Mouse (Mus musculus) heart, adult 18-20 months (tissue): ENCODE measurements around the gene Igfbp4. TPM values are rescaled to one million over a fixed set of nuclear protein-coding genes. Genes with fewer than 3 reads are reported as not detected.
A peak's percentile ranks its signal among the peaks of the same experiment; 100 is the strongest.

ENCODE experiments used
- DNase-seq, 2 experiments: peaks; one replicate each; pipeline ENCODE4 v3.0.0; 2021 to 2022; ENCODE audit warnings: mixed read lengths in 1 of 2
- total RNA-seq, 2 experiments: library from RNA; stranded (reverse); gene quantifications; 2 replicates each; pipeline ENCODE4 v1.2.3; 2021

The Igfbp4 gene
- total RNA-seq, 2 experiments from 2014 or later: 82.2 to 94.0 TPM

DNA sequence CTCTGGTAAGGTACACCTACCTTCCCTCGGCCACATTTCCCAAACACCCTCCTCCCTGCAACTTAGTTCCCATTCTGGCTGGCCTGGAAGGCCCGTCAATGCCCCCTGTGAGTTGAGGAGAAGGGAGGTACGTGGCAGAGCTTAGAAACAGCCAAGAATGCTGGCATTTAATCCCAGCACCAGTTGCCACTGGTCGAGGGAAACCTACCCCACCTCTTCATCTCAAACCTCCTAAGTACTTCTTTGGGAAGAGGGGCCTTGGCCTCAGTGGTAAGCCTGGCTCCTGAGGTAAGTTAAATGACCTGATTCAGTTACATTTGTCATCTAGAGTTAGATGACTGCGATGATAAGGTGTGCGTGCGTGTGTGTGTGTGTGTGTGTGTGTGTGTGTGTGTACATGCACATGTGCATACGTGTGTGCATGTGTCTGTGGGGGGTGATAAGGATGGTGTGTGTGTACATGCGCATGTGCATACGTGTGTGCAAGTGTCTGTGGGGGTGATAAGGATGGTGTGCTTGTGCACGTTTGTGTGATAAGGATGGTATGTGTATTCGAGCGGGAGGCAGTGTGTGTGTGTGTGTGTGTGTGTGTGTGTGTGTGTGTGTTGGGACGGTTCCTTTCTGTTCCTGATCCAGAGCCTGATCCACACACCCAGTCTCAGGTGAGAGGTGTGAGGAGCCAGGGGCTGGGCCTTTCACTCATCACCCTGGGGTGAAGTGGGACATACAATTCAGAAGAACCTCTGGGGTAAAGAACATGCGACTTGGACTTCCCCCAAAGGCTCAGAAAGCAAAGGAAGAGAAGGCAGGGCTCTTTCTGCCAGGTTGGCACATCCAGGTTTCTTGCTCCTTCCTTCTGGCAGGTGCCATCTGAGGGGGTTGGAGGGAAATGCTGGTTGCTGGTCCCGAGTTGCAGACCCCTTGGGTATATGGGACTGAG, 1.1 kb downstream of the Igfbp4 start:
- DNase-seq: peak in 1 of 2 experiments; percentile 47

DNA sequence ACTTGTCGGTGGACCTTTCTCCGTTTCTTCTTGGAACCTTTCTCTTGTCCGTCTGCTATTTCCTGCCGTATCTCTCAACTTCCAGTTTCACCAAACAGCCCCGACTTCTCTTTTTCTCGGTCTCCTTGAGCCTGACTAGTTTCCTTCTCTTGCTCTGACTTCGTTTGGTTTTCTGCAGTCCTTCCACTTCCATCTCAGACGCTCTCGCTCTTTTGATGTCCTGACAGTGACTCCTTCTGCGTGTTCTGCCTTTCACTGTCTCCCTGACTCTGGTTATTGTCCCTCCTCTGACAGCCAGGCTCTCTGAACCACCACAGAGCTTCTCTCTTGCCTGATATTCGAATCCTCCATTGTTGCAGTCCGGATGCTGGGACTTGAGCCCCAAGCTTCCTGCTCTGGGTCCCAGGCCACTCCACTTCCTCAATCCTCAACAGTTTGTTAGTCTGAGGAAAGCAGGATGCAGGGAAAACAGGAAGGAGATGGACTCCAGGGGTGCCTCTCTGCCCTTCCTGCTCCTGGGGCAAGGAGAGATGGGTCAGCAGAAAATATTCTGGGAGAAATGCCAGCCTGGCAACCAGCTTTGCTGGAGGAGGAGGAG, 1.9 kb downstream of the Igfbp4 start:
- DNase-seq: peak; percentile 71 to 84

DNA sequence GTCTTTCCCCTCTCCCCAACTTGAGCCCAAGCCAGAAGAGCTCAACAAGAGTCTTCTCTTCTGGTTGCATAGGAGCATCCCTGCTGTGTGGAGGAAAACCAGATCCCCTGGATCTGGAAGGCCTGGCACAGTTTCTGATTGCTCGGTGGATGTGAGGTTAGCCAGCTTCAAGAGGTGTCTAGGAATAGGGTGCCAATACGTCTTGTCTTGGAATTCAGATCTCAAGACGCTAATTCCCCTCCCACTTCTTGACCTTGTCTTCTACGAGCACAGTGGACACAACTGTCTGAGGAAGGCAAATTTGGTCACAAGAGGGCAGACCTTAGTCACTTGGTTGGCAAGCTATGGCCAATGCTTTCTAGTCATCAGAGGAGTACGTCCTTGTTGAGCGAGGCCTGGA, 2.6 kb downstream of the Igfbp4 start:
- DNase-seq: peak; percentile 36 to 40

DNA sequence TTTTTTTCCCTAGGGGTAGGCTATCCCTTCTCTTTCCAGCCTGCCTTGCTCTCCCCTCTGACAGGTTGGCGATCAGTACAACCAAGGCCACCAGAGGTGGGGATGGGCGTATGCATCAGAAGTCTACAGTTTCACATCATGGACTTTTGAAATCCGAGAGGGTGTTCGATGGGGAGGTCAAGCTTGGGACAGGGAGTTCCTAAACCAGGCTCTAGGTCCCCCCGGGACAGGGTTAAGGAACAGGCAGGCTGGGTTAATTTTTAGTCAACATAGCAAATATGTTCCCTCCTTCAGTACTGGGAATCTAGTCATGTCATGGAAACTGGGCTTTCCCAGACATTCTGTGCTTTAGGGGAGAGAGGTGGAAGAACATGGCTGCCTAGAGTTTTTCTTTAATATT, 3.3 kb downstream of the Igfbp4 start:
- DNase-seq: peak; percentile 49 to 68

DNA sequence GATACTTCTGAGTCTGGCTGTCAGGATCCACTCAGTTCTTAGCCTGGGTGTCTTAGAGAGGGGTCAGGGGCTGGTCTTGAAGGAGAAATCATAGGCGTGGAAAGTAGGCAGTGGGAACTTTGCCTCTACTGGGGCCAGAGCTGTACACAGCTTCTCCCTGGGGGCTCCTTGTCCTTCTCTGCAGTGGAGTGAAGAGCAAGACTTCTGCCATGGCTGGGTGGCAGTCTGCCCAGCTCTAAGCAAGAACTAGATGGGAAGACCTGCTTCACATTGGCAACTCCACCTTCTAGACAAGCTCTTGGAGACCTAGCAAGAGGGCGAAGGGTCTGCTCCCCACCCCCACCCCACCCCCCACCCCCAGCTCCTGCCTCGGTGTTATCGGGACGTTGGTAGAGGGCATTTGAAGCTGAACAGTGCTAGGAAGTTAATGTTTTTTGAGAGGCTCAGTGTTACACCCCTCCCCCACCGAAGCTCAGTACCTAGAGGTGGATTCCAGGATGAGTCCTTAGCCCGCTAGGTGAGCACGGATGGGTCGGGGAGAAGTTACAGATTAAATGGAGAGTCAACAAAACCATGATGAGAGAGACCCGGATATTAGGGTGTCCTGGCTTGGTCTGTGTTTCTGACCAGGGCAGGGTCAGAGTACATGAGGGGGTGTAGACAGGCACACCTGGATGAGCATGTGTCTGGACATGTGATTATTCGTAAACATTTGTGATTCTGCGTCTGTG, 4.3 kb downstream of the Igfbp4 start:
- peak; percentile 30 to 45 for DNase-seq

DNA sequence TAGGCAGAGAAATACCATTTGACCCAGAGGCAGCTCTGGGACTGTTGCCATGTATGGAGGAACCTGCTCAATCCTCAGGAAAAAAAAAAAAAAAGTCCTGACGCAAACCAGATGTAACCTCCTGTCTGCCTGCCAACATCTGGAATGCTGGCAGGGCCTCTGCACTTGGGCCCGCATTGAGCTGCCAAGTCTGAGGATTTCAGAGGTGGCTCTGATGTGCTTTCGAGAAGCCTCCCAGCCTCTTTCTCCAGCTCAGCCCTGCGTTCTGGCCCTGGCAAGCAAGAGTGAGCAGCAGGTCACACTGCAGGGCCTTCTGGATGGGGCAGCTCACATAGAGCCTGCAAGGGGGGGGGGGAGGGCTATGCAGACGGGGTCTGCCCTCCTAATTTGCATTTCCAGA, 6.1 kb downstream of the Igfbp4 start:
- peak; percentile 90 to 93 for DNase-seq

DNA sequence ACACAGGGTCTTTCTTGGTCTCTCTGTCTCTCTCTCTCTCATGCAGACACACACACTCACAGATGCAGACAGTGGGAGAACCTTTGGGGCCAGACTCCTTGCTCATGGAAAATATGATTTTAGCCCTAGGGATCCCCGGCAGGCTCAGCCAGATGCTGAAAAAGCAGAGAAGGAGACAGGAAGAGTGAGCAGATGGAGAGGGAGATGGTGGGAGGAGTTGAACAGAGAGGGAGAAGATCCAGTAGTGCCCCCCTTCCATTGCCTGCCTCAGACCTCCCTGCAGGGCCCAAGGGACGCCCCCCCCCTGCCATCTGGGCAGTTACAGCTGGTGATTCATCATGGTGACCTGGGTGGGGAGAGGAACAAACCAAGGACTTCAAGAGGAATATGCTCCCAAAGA, 6.6 kb downstream of the Igfbp4 start:
- peak; percentile 47 to 63 for DNase-seq

DNA sequence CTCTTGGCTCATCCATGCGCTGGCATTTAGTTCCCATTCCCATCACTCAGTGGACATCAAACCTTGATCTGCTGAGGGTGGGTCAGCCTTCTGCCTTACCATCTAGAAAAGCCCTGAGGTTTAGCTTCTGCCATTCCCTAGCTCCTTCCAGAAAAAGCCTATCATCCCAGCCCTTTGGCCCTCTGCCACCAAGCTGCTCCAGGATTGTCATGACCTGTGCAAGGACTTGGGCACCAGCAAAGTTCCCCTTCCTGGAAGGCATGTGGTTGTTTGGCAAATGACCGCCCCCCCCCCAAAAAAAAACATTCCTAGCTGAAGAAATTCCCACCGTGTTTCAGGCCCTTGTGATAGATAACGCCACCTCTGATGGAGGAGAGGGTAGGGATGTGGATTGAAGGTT, 14.1 kb downstream of the Igfbp4 start:
- peak in 1 of 2 experiments; percentile 38 for DNase-seq

DNA sequence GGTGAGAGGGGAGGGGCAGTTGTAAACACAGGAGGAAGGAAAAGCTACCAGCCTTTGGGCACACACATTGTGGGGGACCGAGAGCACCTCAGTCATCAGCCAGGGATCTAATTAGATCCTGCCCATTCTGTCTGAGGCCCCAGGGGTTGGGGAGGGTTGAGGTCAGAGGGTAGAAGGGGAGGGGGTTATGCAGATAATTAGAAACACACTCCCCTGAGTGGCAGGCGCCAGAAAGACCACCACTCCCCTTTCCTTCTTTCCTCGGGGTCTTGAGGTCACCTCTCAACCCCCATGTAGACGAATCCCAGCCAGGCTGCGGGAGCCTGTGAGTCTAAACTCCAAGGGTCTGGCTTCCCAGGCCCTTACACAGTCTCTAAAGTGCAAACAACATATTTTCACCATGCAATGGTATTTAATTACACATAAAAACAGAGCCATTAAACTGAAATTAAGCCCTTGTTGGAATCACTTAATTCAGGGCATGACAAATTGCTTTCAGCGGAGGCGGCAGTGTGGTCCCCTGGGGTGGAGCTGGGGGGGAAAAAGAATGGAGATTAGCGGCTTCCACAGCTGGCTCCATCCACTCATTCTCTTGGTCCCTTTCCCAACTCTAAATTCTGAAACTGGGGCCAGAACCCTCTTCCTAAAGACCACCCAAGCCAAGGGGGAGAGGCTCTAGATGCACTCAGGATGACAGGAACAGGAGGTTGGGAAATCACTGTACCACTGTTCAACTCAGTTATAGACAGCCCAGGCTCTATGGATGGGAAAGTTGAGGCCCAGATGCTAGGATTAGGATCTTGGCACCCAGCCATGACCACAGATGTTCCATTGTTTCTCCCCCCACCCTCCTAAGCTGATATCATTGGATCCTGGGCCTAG, 14.8 kb downstream of the Igfbp4 start:
- DNase-seq: peak; percentile 69 to 78

DNA sequence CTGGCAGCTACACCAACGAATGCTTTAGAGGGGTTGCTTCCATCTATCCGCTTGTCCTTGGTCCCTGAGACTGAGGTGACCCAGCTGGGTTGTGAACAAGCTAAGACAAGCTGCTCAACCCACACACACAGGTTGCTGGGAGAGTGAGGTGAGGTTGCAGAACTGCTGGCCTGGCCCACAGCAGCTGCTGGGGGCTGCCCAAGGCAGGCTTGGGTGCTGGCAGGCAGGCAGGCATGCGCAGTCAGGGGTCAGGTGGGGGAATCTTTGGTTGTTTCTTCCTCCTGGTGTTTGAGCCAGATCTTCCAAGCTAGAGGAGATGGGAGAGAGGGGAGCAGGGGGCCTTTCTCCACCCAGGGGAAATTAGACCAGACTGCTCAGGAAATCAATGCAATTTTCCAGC, 19.4 kb downstream of the Igfbp4 start:
- DNase-seq: no peak

DNA sequence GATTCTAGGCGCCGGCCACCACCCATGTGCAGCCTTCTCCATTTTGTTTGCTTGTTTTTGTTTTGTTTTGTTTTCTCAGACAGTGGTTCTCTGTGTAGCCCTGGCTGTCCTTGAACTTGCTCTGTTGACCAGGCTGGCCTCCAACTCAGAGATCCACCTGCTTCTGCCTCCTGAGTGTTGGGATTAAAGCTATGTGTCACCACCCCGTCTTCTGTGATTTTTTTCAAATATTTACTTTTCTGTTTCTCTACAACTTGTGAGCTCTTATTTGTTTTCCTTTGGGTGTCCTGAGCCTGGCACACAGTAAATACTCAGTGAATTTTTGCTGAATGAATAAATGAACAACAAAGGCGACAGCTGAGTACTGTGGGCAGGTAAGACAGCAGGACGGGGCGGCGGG, 21.6 kb downstream of the Igfbp4 start:
- no peak for DNase-seq

DNA sequence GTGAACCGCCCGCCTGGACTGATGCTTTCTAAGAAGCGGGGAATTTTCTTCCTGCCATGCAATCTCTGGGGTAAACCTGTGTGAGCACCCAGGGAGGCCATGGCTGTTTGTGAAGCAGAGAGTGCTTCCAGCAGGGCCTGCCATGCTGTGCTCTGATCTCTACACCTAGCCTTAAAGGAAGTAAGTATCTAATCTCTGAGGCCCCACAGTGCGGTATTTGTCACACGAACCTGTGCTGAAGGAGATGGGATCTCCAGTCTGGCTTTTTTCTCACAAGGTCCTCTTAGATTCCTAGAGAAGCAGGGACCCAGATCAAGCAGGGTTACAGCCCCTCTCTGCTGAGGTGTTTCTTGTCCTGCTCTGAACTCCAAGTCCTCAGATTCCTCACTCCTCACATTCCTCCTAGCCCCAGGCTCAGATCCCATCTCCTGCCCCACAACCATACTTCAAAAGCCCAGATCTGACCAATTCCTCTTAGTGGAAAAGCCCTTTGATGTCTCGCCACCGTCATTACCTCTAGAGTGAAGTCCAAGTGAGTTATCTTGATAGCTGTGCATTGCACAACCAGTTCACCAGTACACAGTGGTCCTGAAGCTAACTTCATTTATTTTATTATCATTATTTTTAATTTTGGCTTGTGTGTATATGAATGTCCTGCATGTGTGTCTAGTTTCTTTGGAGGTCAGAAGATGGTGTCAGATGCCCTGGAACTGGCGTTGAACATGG, 22.5 kb downstream of the Igfbp4 start:
- no peak for DNase-seq

DNA sequence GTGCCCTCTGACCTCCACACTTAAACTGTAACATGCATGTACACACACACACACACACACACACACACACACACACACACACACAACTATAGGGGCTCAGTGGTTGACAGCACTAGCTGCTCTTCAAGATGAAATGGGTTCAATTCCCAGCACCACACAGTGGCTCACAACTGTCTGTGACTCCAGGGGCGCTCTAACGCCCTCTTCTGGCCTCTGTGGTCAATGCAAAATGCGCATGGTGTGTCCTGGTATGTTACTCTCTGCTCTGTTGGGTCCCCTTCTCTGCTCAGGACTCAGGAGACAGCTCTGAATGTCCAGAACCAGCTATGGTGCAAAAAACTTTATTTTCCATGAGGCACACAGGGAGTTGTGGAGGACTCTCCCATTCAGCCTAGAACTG, 24.3 kb downstream of the Igfbp4 start:
- no peak for DNase-seq

DNA sequence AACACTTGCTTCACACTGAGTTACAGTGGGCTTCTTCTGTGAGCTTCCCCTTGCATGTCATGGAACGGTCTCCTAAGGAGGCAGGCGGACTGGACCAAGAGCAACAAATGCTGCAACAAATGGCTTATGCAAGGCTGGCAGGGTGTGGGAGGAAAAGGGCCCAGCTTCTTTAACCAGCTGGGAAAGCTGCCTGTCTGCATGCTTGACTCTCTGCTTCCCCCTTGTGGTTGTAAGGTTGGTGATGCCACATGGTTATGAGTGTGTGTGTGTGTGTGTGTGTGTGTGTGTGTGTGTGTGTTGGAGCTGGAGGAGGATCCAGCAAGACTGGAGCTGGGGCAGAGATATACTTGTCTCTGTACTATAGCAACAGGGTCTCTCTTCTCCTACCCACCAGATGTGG, 24.9 kb downstream of the Igfbp4 start:
- DNase-seq: peak; percentile 91 to 93

DNA sequence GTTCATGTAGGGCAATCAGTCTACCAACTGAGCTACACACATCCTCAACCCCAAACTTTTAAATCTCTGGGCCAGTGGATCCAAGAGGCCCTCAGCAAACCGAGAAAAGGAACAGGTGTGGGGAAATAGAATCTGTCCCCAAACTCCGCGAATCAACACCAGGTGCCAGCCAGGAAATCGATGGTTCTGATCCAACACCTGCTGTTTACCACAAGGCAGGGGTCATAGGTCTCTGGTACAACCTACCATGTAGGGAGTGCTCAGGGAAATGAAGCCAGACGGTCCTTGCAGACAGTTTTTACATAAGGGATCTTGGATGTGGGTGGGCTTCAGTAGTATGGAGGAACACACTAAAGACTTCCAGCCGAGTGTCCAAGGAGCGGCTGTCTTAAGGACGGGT, 26.5 kb downstream of the Igfbp4 start:
- DNase-seq: no peak

DNA sequence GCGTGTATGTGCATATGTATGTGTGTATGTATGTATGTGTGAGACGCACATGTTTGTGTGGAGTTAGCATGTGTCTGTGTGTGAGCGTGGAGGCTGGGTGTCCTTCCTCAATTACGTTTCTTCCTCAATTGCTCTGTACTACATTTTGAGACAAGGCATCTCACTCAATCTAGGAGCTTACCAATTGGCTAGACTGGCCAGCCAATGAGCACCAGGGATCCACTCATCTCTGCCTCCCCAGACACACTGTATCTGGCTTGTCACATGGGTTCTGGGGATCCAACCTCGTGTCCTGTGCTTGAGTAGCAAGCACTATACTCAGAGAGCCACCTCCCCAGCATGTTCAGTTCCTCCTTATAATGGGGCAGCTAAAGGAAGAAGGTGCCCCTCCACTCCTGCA, 27.4 kb downstream of the Igfbp4 start:
- DNase-seq: no peak

DNA sequence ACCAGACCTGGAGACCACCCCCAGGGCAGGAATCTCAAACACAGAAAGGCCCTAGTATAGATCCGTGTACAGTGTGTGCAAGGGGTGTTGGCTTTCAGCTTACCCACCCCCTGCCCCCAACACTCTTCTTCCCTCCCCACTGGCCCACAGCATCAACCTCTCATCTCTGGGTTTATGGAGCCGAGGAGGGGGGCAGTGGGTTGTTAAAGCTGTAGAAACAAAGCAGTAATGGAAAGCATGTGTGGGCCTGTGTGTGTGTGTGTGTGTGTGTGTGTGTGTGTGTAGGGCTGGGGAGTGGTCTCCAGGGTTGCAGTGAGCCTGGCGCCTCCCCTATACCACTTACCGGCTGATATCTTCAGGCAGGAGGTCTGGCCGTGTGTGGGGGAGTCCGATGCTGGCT, 30.8 kb downstream of the Igfbp4 start:
- no peak for DNase-seq

DNA sequence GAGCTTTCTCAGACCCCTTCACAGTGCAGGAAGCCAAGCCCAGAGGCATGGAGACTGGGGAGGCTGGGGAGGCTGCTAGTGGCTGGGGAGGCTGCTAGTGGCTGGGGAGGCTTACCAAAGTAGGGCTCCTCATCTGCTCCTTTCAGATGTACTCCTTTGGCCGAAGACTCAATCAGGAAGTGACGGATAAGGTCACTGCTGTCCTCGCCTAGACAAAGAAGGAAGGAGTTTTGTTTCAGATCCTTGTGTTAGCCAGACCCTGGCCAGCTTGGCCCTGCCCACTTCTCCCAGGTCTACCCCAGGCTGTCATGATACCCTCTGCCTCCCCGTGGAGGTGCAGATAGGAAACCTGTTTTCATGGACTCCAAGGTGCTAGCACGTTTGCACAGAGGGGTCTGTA, 32.7 kb downstream of the Igfbp4 start:
- DNase-seq: no peak

DNA sequence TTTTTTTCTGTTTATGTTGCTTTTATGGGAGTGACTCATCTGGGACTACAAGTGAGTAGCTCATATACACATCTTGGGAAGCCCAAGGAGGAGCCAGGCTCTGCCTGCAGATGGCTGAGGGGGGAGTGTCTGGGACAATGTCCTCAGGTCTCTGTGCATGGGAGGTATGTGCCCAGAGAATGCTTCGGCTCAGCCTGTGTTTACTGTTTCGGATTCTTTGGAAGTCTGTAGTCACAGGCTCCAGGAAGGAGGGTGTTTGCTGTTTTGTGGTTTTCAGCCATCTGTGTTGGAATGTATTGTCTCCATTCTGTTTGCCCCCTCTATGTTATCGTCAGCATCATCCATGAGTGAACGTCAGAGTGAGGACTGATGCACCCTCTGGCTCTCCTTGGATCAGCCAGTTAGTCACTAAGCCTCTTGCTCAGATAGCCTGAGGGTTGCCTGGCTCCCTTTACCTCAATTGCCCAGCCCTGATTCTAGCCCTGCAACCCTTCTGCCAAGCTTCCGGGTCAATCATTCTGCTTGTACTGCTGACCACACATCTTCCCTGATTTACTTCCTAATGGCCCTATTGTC, 35.8 kb downstream of the Igfbp4 start:
- no peak for DNase-seq

DNA sequence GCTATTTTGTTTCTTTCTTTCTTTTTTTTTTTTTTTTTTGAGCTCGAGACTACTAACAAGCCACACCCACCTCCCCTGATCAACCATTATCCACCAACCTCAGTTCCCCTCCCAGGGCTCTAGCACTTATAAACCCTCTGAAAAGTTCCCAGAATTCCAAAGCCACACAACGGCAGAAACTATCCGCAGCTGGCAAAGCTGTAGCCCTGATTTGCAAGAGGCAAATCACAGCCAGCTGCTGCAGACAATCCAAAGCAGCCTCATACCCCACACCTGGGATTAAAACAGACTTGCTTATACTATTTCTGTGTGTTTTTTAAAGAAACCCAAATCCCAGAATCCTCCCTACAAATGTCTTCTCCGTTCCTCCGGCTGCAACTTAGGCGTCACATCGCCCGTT, 36.8 kb downstream of the Igfbp4 start:
- no peak for DNase-seq
